Mouse (Mus musculus) heart, adult 2 months (tissue): ENCODE measurements around the gene Tspan10. TPM values are rescaled to one million over a fixed set of nuclear protein-coding genes. Genes with fewer than 3 reads are reported as not detected.

ENCODE experiments used
- DNase-seq, 2 experiments: peaks; one replicate each; pipeline ENCODE4 v3.0.0; 2021
- H3K27ac ChIP-seq: fragments of 200-600 bp; 2 replicates; pipeline ENCODE4 v1.8.1; 2022
- H3K27me3 ChIP-seq: fragments of 200-500 bp; 2 replicates; pipeline ENCODE4 v1.6.1; 2012; ENCODE audit warnings: mild to moderate bottlenecking, low read length, inconsistent platforms, mixed read lengths; ENCODE audit not compliant: control insufficient read depth, insufficient read depth
- H3K36me3 ChIP-seq: fragments of 200-500 bp; 2 replicates; pipeline ENCODE4 v1.6.1; 2012; ENCODE audit warnings: low read length, inconsistent platforms; ENCODE audit not compliant: control insufficient read depth, insufficient read depth
- H3K4me1 ChIP-seq: fragments of 200-500 bp; 2 replicates; pipeline ENCODE4 v1.6.1; 2011; ENCODE audit warnings: low read length; ENCODE audit not compliant: control insufficient read depth, insufficient read depth
- H3K4me3 ChIP-seq: fragments of 200-600 bp; 2 replicates; pipeline ENCODE4 v1.8.1; 2022
- H3K79me2 ChIP-seq: fragments of 200-500 bp; replicated peaks from 2 replicates; pipeline ENCODE4 v1.6.1; 2012; ENCODE audit warnings: mild to moderate bottlenecking, inconsistent platforms, low read length, moderate library complexity, mixed read lengths; ENCODE audit not compliant: control insufficient read depth, insufficient read depth
- H3K9ac ChIP-seq: fragments of 200-500 bp; 2 replicates; pipeline ENCODE4 v1.6.1; 2012; ENCODE audit warnings: low read depth, mild to moderate bottlenecking, control low read depth, inconsistent platforms, low read length, mixed read lengths
- CTCF ChIP-seq: fragments of 200-600 bp; IDR thresholded peaks from 2 replicates; pipeline ENCODE4 v1.8.1; 2022; ENCODE audit warnings: antibody characterized with exemption, mild to moderate bottlenecking, moderate library complexity
- EP300 ChIP-seq: fragments of 200-500 bp; IDR thresholded peaks from 2 replicates; pipeline ENCODE4 v1.6.1; 2011; ENCODE audit warnings: low read depth, low read length, control low read depth; ENCODE audit not compliant: insufficient read depth
- POLR2A ChIP-seq: fragments of 200-500 bp; IDR thresholded peaks from 2 replicates; pipeline ENCODE4 v1.6.1; 2011; ENCODE audit warnings: mild to moderate bottlenecking, low read depth, low read length, control low read depth; ENCODE audit not compliant: insufficient read depth
- WGBS: fragments of 180-500 bp; shearing (Covaris S2); methylation state at CpG from one replicate; pipeline ENCODE4 v1.1.7; 2018; 5-methylcytosine and 5-hydroxymethylcytosine counted together
- intact Hi-C: fragments of 180-260 bp; cut with DNase I; formaldehyde crosslinking; loops from one replicate; pipeline ENCODE4 v1.15.1; 2025
- polyA plus RNA-seq: library from polyadenylated mRNA; depleted of rRNA; stranded (reverse); fragments of >200 nt; gene quantifications from 2 replicates; pipeline ENCODE4 v1.2.3, GENCODE M21; 2012
- total RNA-seq, 2 experiments: library from RNA; stranded (reverse); gene quantifications; 2 replicates each; pipeline ENCODE4 v1.2.3; 2021

Tspan10 gene
- total and polyA plus RNA-seq, 3 experiments = 0.41 to 1.5 (median 0.42) TPM

- Histone ChIP-seq H3K4me1 (no peaks in the 10 kb centered on the region), H3K79me2 (no peaks in the 10 kb centered on the region), H3K27ac (no peak overlapping the region), H3K4me3 (no peak overlapping the region), H3K27me3 (no peaks in the 10 kb centered on the region), H3K36me3 (no peaks in the 10 kb centered on the region), H3K9ac (no peak overlapping the region)
- intact Hi-C loops = no loop called here
- TF ChIP-seq CTCF (no peak), EP300 (no peak), POLR2A (no peak)
- DNase-seq = no peak
- WGBS = 88% methylated on average over 7 of the region's 7 CpGs
Observed at GRCm38 (mm10) chr11:120447179-120447578, 4.7 kb downstream of the Tspan10 start.

- intact Hi-C loops = no loop called here
- Histone ChIP-seq H3K4me1 (no peaks in the 10 kb centered on the region), H3K9ac (no peak overlapping the region), H3K79me2 (no peaks in the 10 kb centered on the region), H3K27me3 (no peaks in the 10 kb centered on the region), H3K4me3 (no peak overlapping the region), H3K36me3 (no peaks in the 10 kb centered on the region), H3K27ac (no peak overlapping the region)
- DNase-seq = no peak
- no peak for TF ChIP-seq CTCF
- WGBS = 72% methylated on average over 3 of the region's 3 CpGs
Observed at GRCm38 (mm10) chr11:120452246-120452645, 9.8 kb downstream of the Tspan10 start.

- DNase-seq = no peak
- H3K4me3 ChIP-seq = no peak within 1 kb of the TSS
- H3K27ac ChIP-seq = no peak within 1 kb of the TSS
- H3K4me1 ChIP-seq = no peaks in the 10 kb centered on the region
- no peaks in the 10 kb centered on the region for H3K27me3 ChIP-seq
- no peak within 1 kb of the TSS for H3K9ac ChIP-seq
- no peaks in the 10 kb centered on the region for H3K36me3 ChIP-seq
- intact Hi-C loops = no loop called here
- WGBS = 73% methylated on average over 4 of the region's 4 CpGs
- no peak for TF ChIP-seq EP300
- no peaks in the 10 kb centered on the region for H3K79me2 ChIP-seq
Observed at GRCm38 (mm10) chr11:120453306-120453705, 10.9 kb downstream of the Tspan10 start, which contains the start of gene Pde6g. Gene Pde6g, minus strand, starts transcription at chr11:120453500.

- Histone ChIP-seq H3K27ac (no peak overlapping the region), H3K36me3 (no peaks in the 10 kb centered on the region), H3K9ac (no peak overlapping the region), H3K4me3 (no peak overlapping the region), H3K4me1 (no peaks in the 10 kb centered on the region), H3K79me2 (no peaks in the 10 kb centered on the region), H3K27me3 (no peaks in the 10 kb centered on the region)
- TF ChIP-seq EP300 = no peak
- TF ChIP-seq POLR2A = no peak
- no peak for TF ChIP-seq CTCF
- intact Hi-C loops = no loop called here
- WGBS = 95% methylated on average over 4 of the region's 4 CpGs
- DNase-seq = no peak
Observed at GRCm38 (mm10) chr11:120454965-120455364, 12.5 kb downstream of the Tspan10 start.

- H3K9ac ChIP-seq = no peak overlapping the region
- H3K27me3 ChIP-seq = no peaks in the 10 kb centered on the region
- WGBS = 92% methylated on average over 7 of the region's 7 CpGs
- H3K79me2 ChIP-seq = no peaks in the 10 kb centered on the region
- no peak for DNase-seq
- TF ChIP-seq EP300 (no peak), CTCF (no peak), POLR2A (no peak)
- H3K36me3 ChIP-seq = no peaks in the 10 kb centered on the region
- no peak overlapping the region for H3K27ac ChIP-seq
- H3K4me3 ChIP-seq = no peak overlapping the region
- no peaks in the 10 kb centered on the region for H3K4me1 ChIP-seq
- intact Hi-C loops = no loop called here
Observed at GRCm38 (mm10) chr11:120455413-120455812, 13.0 kb downstream of the Tspan10 start.

- Histone ChIP-seq H3K79me2 (no peaks in the 10 kb centered on the region), H3K9ac (peak overlapping the region; percentile 84), H3K36me3 (no peaks in the 10 kb centered on the region), H3K4me3 (peak overlapping the region; percentile 85), H3K27me3 (no peaks in the 10 kb centered on the region), H3K4me1 (no peaks in the 10 kb centered on the region), H3K27ac (peak overlapping the region; percentile 92)
- intact Hi-C loops = loop anchor here (2.0 kb wide), 1 partner anchor 21 kb away; the partner anchor contains the start of gene Nploc4
- peak in 1 of 2 experiments; percentile 14 for DNase-seq
- TF ChIP-seq CTCF = no peak
- no peak for TF ChIP-seq POLR2A
- TF ChIP-seq EP300 = no peak
- 6% methylated on average over 14 of the region's 14 CpGs for WGBS
Observed at GRCm38 (mm10) chr11:120457370-120457769, 14.9 kb downstream of the Tspan10 start.
